Mouse (Mus musculus) left cerebral cortex, adult 18-20 months (tissue): ENCODE results near the gene Dnah7c. TPM values are rescaled to one million over a fixed set of nuclear protein-coding genes. Genes with fewer than 3 reads are reported as not detected.
A peak's percentile ranks its signal among the peaks of the same experiment; 100 is the strongest.

Experiments used
- DNase-seq, 2 experiments: peaks; one replicate each; pipeline ENCODE4 v3.0.0; 2021 to 2022; ENCODE audit warnings: low spot score in 2 of 2, mixed read lengths in 1 of 2
- total RNA-seq, 2 experiments: library from RNA; stranded (reverse); gene quantifications; 2 replicates each; pipeline ENCODE4 v1.2.3; 2021

The Dnah7c gene
- total RNA-seq, 2 experiments from 2014 or later: 0.49 to 0.77 TPM

DNA sequence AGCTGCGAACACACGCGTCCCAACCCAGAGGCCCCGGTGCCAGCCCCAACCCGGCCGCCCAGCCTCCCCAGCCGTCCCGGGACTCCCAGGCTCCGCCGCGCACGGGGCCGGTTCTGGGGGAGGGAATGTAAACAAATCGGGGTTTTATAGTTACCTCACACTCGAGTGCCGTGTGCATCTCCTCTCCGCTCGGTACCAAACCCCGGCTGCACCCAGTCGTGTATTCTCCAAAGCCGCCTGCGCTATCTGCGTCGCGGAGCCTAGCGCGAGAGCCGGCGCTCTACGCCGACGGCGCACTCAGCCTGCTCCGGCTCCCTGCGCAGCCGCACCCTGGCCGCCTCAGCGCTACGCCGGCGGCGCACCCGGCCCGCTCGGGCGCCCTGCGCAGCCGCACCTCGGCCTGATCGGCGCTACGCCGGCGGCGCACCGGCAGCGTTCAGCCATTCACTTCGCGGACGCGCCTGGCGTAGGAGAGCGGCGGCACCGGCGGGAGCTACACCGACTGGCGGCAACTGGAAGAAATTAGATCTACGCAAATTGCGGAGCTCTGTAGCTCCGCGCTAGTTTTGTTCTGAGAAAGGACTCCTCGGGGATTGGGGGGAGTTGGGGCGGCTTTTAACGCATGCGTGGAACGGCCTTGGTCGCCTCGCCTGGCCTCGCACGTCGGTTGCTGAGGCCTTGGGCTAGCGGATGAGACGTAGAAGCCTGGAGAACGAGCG is 428.1 kb downstream of the Dnah7c start:
- DNase-seq: peak; percentile 93 to 99

DNA sequence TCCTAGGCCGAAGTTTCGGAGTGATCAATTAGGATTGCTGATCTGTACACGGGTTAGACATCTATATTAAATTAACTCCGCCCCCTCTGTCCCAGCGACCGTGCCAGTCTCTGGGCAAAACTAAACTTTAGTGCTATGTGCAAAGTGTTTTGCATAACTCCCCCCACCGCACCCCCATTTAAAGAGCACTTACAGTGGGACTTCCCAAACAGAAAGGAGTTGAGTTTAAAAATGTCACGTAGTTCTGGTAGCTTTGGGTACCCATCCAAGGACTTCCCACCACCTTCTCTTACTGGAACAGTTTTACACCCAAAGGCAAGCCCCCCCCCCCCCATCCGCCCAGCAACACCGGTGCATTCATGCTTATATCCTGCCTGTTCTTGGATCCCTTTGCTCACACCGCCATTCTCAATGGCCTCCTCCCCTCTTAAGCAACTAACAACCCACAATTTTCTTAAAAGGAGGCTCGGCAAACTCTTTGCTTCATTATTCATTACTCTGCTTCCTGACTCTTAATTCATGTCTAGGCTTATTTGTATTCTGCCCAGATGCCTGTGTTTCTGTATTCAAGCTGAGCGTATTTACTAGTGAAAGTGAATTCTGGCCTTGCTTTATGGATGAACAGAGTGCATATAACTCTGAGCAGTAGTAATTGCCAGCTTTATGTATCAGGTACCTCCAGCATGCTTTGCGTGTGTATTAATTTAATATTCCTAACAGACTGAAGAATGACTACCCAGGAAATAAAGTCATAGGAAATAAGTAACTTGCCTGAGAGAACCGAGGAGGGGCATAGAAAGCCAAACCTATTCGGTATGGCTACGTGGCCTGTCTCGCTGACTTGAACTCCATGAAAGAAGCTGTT is 428.9 kb downstream of the Dnah7c start:
- no peak for DNase-seq

- DNase-seq: no peak
Observed at GRCm38 (mm10) chr1:46856498-46856897, 431.1 kb downstream of the Dnah7c start.
